Mouse (Mus musculus) heart, postnatal 25 days (tissue): ENCODE data around the gene Tmem169. TPM values are rescaled to one million over a fixed set of nuclear protein-coding genes. Genes with fewer than 3 reads are reported as not detected.

Experiments used
- DNase-seq: peaks from one replicate; pipeline ENCODE4 v3.0.0; 2022; ENCODE audit warnings: low spot score
- intact Hi-C: fragments of 180-260 bp; cut with DNase I; formaldehyde crosslinking; loops from one replicate; pipeline ENCODE4 v1.15.1; 2025
- total RNA-seq, 2 experiments: library from RNA; stranded (reverse); gene quantifications; 2 replicates each; pipeline ENCODE4 v1.2.3; 2021

Tmem169 gene
- total RNA-seq, 2 experiments from 2014 or later = not detected

GRCm38 (mm10) chr1:72315447-72315846 is 31.3 kb downstream of the Tmem169 start:
- DNase-seq = no peak
- intact Hi-C loops = loop anchor here (10.0 kb wide), 1 partner anchor 399 kb away; the partner anchor contains the start of gene Rpl37a

GRCm38 (mm10) chr1:72316409-72316808 is 32.2 kb downstream of the Tmem169 start:
- intact Hi-C loops = loop anchor here (10.0 kb wide), 1 partner anchor 398 kb away; the partner anchor contains the start of gene Rpl37a
- no peak for DNase-seq

GRCm38 (mm10) chr1:72316901-72317300 is 32.7 kb downstream of the Tmem169 start:
- intact Hi-C loops = loop anchor here (10.0 kb wide), 1 partner anchor 398 kb away; the partner anchor contains the start of gene Rpl37a
- no peak for DNase-seq

GRCm38 (mm10) chr1:72320759-72321158 is 36.6 kb downstream of the Tmem169 start:
- no peak for DNase-seq
- intact Hi-C loops = no loop called here

GRCm38 (mm10) chr1:72323248-72323647 is 39.1 kb downstream of the Tmem169 start:
- DNase-seq = no peak
- intact Hi-C loops = no loop called here

GRCm38 (mm10) chr1:72326162-72326821 is 42.1 kb downstream of the Tmem169 start:
- intact Hi-C loops = no loop called here
- DNase-seq = no peak

- DNase-seq = no peak
- intact Hi-C loops = no loop called here
Observed at GRCm38 (mm10) chr1:72334807-72335206, 50.6 kb downstream of the Tmem169 start.

- intact Hi-C loops = no loop called here
- no peak for DNase-seq
Observed at GRCm38 (mm10) chr1:72336780-72337179, 52.6 kb downstream of the Tmem169 start.

- intact Hi-C loops = no loop called here
Observed at GRCm38 (mm10) chr1:72338341-72338740, 54.2 kb downstream of the Tmem169 start.

GRCm38 (mm10) chr1:72347873-72348272 is 63.7 kb downstream of the Tmem169 start:
- DNase-seq = no peak
- intact Hi-C loops = no loop called here

More at GRCm38 (mm10) chr1:72338341-72338740, 54.2 kb downstream of the Tmem169 start:
- no peak for DNase-seq

Other genes starting within 250 kb of the Tmem169 start
- 10 to 100 TPM; 25.0 to 30.7 TPM for gene Mreg, start 72.1 kb upstream of the Tmem169 start, total RNA-seq
- 10 to 100 TPM; 11.1 to 11.2 TPM for gene Pecr, start 55 bp upstream of the Tmem169 start, total RNA-seq
- gene Xrcc5, start 23.1 kb downstream of the Tmem169 start, total RNA-seq = 10 to 100 TPM; 13.1 to 14.4 TPM